Mouse (Mus musculus): ENCODE measurements around the gene Fam131c. TPM values are rescaled to one million over a fixed set of nuclear protein-coding genes. Genes with fewer than 3 reads are reported as not detected.

Gene Fam131c
- total RNA-seq (2023), result not detected in 2 replicates

DNA sequence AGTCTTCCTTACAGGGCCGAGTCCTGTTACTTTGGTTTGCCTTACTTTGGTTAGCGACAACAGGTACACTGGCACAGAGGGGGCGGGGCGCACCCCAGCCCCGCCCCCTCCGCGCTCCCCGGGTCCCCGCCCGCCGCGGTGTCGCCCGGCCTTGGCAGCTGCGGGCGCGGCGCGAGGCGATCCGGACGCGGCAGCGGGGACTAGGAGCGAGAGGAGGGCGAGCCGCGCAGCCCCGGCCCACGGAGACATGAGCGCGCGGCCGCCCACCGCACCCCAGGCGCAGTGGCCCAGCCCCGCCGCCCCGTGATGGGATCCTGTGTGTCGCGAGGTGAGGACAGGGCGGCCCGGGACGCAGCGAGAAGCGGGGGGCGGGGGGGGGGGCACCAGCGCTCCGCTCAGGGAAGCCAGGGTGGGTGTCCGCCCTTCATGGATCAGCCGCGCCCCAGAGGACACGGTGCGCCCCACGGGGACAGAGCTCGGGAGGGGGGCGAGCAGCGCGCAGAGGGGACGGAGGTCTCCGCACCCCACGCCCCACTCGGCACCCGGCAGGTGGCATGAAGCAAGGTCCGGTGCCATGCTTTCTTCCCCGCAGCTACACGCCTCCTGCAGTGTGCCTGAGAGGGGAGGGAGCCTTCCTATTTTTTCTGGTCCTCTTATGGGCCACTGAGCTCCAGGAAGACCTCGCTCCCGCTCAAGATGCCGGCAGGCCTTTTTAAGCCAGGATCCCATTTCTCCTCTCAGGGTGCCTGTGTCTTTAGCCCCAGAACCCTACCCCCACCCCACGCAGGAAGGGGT is at the start of gene Fam131c:
TSS of gene Fam131c (plus strand) at position 224 of the 795 bp plus-strand sequence.

DNA sequence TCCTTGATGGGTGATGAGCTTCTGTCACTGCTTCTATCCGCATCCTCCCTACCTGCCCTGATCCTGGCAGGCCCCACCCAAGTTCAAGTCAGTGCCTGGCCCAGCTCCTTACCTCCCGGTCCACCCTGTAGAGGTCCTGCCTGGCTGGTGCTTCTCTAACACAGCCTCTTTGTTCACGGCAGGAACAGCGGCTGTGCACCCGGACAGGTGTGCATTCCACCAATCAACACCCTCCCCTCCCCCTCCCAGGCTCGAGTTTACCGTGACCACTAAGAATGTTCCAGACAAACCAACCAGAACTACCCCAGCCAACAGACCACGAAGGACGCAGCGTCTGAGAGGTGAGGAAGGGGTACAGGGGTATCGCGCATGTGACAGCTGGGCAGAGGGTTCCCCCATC is 30.5 kb downstream of the Fam131c start, which contains the start of gene Clcnka:
TSS of gene Clcnka (minus strand) at position 180 of the 400 bp plus-strand sequence.

DNA sequence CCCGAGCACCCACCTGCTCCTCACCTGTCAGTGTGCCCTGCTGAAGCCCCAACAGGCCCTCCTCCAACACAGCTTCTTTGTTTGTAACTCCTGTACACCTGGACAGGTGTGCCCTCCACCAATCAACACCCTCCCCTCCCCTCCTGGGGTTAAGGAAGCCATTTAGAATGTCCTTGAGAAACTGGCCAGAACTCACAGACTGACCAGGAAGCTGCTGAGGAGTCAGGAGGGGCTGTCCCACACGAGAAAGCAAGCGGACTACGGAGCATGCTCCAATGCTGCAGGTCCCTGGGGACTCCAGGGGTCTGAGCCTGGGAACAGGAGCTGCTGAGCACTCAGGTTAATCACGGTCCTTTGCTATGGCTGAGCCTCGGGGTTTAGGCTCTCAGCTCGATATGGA is 47.9 kb downstream of the Fam131c start, which contains the start of gene Clcnkb:
TSS of gene Clcnkb (minus strand) at position 91 of the 400 bp plus-strand sequence.

DNA sequence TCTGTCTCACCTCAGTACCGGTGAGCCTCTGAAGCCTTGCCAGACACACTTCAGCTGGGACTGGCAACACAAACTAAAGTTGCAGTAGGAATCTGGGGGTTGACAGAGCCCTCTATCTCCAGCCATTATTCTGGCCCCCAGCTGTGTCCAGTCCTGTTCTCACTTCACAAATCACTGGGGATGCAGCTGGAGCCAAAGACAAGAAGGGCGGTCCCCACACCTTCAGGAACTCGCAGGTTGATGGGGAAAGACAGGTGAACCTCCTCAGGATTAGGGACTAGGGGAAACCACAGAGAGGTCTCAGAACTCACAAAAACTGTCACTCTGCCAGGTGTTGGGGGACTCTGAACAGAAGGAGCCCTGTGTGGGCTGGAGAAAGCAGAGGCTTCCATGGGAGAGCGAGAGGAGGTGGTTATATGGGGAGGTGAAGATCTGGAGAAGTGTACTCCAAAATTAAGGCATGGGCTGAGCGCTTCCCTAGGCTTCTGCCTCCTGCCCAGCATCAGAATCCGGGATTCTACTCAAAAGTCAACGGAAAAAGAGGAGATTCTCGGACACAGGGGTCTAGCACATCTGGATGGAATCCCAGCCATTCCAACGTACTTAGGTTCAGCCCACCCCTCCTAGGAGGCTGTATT is 52.3 kb downstream of the Fam131c start, which contains the start of gene Hspb7:
TSS of gene Hspb7 (plus strand) at position 588 of the 638 bp plus-strand sequence.

Other genes starting within 250 kb of the Fam131c start
- gene Szrd1, start 228.4 kb upstream of the Fam131c start, total RNA-seq (2023), result 77.3 and 86.6 TPM in 2 replicates
- gene Fbxo42, start 220.3 kb upstream of the Fam131c start, total RNA-seq (2023), result 21.2 and 34.1 TPM in 2 replicates
- 0.54 and 1.3 TPM in 2 replicates for gene Rsg1, start 154.3 kb upstream of the Fam131c start, total RNA-seq (2023)
- gene Arhgef19, start 128.7 kb upstream of the Fam131c start, total RNA-seq (2023), result not detected in 2 replicates
- 0.76 and 1.1 TPM in 2 replicates for gene Epha2, start 67.0 kb upstream of the Fam131c start, total RNA-seq (2023)
- not detected in 2 replicates for gene Clcnka, start 30.5 kb downstream of the Fam131c start, total RNA-seq (2023)
- gene Clcnkb, start 47.8 kb downstream of the Fam131c start, total RNA-seq (2023), result not detected in 2 replicates
- not detected in 2 replicates for gene Hspb7, start 52.6 kb downstream of the Fam131c start, total RNA-seq (2023)
- gene Srarp, start 67.9 kb downstream of the Fam131c start, total RNA-seq (2023), result not detected in 2 replicates
- gene Zbtb17, start 76.4 kb downstream of the Fam131c start, total RNA-seq (2023), result 32.0 and 36.4 TPM in 2 replicates
- 88.6 and 113 TPM in 2 replicates for gene Spen, start 170.4 kb downstream of the Fam131c start, total RNA-seq (2023)
- not detected in 2 replicates for gene Fblim1, start 237.9 kb downstream of the Fam131c start, total RNA-seq (2023)